Mouse (Mus musculus) MEL (cell line): ENCODE measurements at regions not wholly inside any gene's neighbourhood (a gene's known extent, or its start where the extent isn't known, plus 50 kb on each side); places are given as distances from the start of the nearest gene placed in this dataset.

Source experiments
- DNase-seq: peaks from one replicate; pipeline ENCODE4 v3.0.0; 2011; ENCODE audit warnings: low read depth, low spot score
- H3K27ac ChIP-seq: 2 replicates; pipeline ENCODE4 v1.5.1; 2012; ENCODE audit warnings: low read depth, mild to moderate bottlenecking, control low read depth, low read length, moderate library complexity; ENCODE audit not compliant: control insufficient read depth
- H3K27me3 ChIP-seq, 2 experiments: fragments of 150-350 bp in 1 of 2; sonication (generic) in 1 of 2; 2 replicates each; pipeline ENCODE4 v1.6.1; 2012; ENCODE audit warnings: low read length in 2 of 2, mild to moderate bottlenecking in 2 of 2, improper control_type of control experiment in 1 of 2, moderate library complexity in 1 of 2; ENCODE audit not compliant: insufficient read depth in 2 of 2, control insufficient read depth in 1 of 2
- H3K36me3 ChIP-seq, 2 experiments: 2 replicates each; pipeline ENCODE4 v1.6.1; 2012 to 2014; ENCODE audit warnings: low read length in 2 of 2, improper control_type of control experiment in 1 of 2, inconsistent platforms in 1 of 2, mild to moderate bottlenecking in 1 of 2; ENCODE audit not compliant: insufficient read depth in 2 of 2, control insufficient read depth in 1 of 2
- H3K4me1 ChIP-seq, 2 experiments: fragments of 150-350 bp in 1 of 2; sonication (generic) in 1 of 2; 2 replicates each; pipeline ENCODE4 v1.6.1; 2012; ENCODE audit warnings: low read length in 2 of 2, improper control_type of control experiment in 1 of 2, mild to moderate bottlenecking in 1 of 2; ENCODE audit not compliant: insufficient read depth in 2 of 2, control insufficient read depth in 1 of 2
- H3K4me3 ChIP-seq, 2 experiments: fragments of 150-350 bp in 1 of 2; sonication (generic) in 1 of 2; 2 replicates each; pipeline ENCODE4 v1.5.1; 2012; ENCODE audit warnings: low read depth in 2 of 2, low read length in 2 of 2, mild to moderate bottlenecking in 2 of 2, moderate library complexity in 2 of 2, control low read depth in 1 of 2, improper control_type of control experiment in 1 of 2; ENCODE audit not compliant: control insufficient read depth in 1 of 2, insufficient read depth in 1 of 2
- H3K79me2 ChIP-seq: 2 replicates; pipeline ENCODE4 v1.6.1; 2012; ENCODE audit warnings: mild to moderate bottlenecking, low read length, moderate library complexity; ENCODE audit not compliant: control insufficient read depth, poor library complexity, insufficient read depth
- H3K9ac ChIP-seq: 2 replicates; pipeline ENCODE4 v1.6.1; 2012; ENCODE audit warnings: low read depth, mild to moderate bottlenecking, control low read depth, low read length, moderate library complexity; ENCODE audit not compliant: control insufficient read depth, poor library complexity, severe bottlenecking
- H3K9me3 ChIP-seq: fragments of 150-350 bp; sonication (generic); replicated peaks from 2 replicates; pipeline ENCODE4 v1.6.1; 2012; ENCODE audit warnings: mild to moderate bottlenecking, low read length, improper control_type of control experiment, moderate library complexity; ENCODE audit not compliant: insufficient read depth
- CHD2 ChIP-seq: IDR thresholded peaks from 2 replicates; pipeline ENCODE4 v1.6.1; 2011; ENCODE audit warnings: low read length, improper control_type of control experiment
- CTCF ChIP-seq, 3 experiments: IDR thresholded peaks in 2 of 3; conservative IDR thresholded peaks in 1 of 3; 2 replicates each; pipeline ENCODE4 v1.5.1; 2011 to 2012; ENCODE audit warnings: low read length in 3 of 3, low read depth in 2 of 3, mild to moderate bottlenecking in 2 of 3, improper control_type of control experiment in 1 of 3, inconsistent platforms in 1 of 3, mixed read lengths in 1 of 3, moderate library complexity in 1 of 3; ENCODE audit not compliant: control insufficient read depth in 1 of 3, insufficient read depth in 1 of 3, poor library complexity in 1 of 3, severe bottlenecking in 1 of 3
- E2F4 ChIP-seq: IDR thresholded peaks from 2 replicates; pipeline ENCODE4 v1.6.1; 2011; ENCODE audit warnings: low read depth, low read length, improper control_type of control experiment, borderline replicate concordance
- GABPA ChIP-seq: IDR thresholded peaks from 2 replicates; pipeline ENCODE4 v1.6.1; 2012; ENCODE audit warnings: low read depth, mild to moderate bottlenecking, inconsistent platforms, low read length, improper control_type of control experiment, moderate library complexity
- KAT2A ChIP-seq: conservative IDR thresholded peaks from 2 replicates; pipeline ENCODE4 v1.6.1; 2012; ENCODE audit warnings: low read depth, low read length, improper control_type of control experiment, inconsistent platforms
- MAFK ChIP-seq: IDR thresholded peaks from 2 replicates; pipeline ENCODE4 v1.6.1; 2011; ENCODE audit warnings: low read depth, mild to moderate bottlenecking, low read length, improper control_type of control experiment, borderline replicate concordance
- MAX ChIP-seq: IDR thresholded peaks from 2 replicates; pipeline ENCODE4 v1.6.1; 2011; ENCODE audit warnings: low read length, improper control_type of control experiment
- MAZ ChIP-seq: IDR thresholded peaks from 2 replicates; pipeline ENCODE4 v1.6.1; 2012; ENCODE audit warnings: low read depth, mild to moderate bottlenecking, inconsistent platforms, low read length, improper control_type of control experiment
- MEF2A ChIP-seq: IDR thresholded peaks from 2 replicates; pipeline ENCODE4 v1.6.1; 2014; ENCODE audit warnings: low read depth, mild to moderate bottlenecking, inconsistent platforms, low read length, improper control_type of control experiment; ENCODE audit not compliant: poor library complexity, insufficient replicate concordance, severe bottlenecking; ENCODE audit errors: extremely low read depth
- NELFE ChIP-seq: IDR thresholded peaks from 2 replicates; pipeline ENCODE4 v1.6.1; 2011; ENCODE audit warnings: low read depth, low read length, improper control_type of control experiment
- POLR2A ChIP-seq, 2 experiments: IDR thresholded peaks; 2 replicates each; pipeline ENCODE4 v1.6.1; 2011 to 2012; ENCODE audit warnings: low read length in 2 of 2, mild to moderate bottlenecking in 2 of 2, control low read depth in 1 of 2, improper control_type of control experiment in 1 of 2, low read depth in 1 of 2, moderate library complexity in 1 of 2; ENCODE audit not compliant: control insufficient read depth in 1 of 2, insufficient read depth in 1 of 2, poor library complexity in 1 of 2
- POLR2AphosphoS2 ChIP-seq: IDR thresholded peaks from 2 replicates; pipeline ENCODE4 v1.6.1; 2011; ENCODE audit warnings: low read length, improper control_type of control experiment
- POLR2AphosphoS5 ChIP-seq: IDR thresholded peaks from 2 replicates; pipeline ENCODE4 v1.6.1; 2012; ENCODE audit warnings: low read depth, borderline replicate concordance, mild to moderate bottlenecking, inconsistent platforms, low read length, moderate library complexity, mixed read lengths
- SIN3A ChIP-seq: IDR thresholded peaks from 2 replicates; pipeline ENCODE4 v1.6.1; 2012; ENCODE audit warnings: low read length, improper control_type of control experiment, inconsistent platforms
- SMC3 ChIP-seq: IDR thresholded peaks from 2 replicates; pipeline ENCODE4 v1.6.1; 2011; ENCODE audit warnings: low read depth, low read length, improper control_type of control experiment
- TAL1 ChIP-seq: IDR thresholded peaks from 2 replicates; pipeline ENCODE4 v1.6.1; 2012; ENCODE audit warnings: mild to moderate bottlenecking, inconsistent platforms, low read length, moderate library complexity, mixed read lengths
- TBP ChIP-seq: IDR thresholded peaks from 2 replicates; pipeline ENCODE4 v1.8.0; 2011; ENCODE audit warnings: low read depth, low read length, improper control_type of control experiment
- UBTF ChIP-seq: IDR thresholded peaks from 2 replicates; pipeline ENCODE4 v1.6.1; 2012; ENCODE audit warnings: low read depth, mild to moderate bottlenecking, inconsistent platforms, low read length, improper control_type of control experiment, moderate library complexity, borderline replicate concordance; ENCODE audit not compliant: insufficient read depth
- USF2 ChIP-seq, 2 experiments: IDR thresholded peaks; 2 replicates each; pipeline ENCODE4 v1.6.1; 2011 to 2012; ENCODE audit warnings: improper control_type of control experiment in 2 of 2, low read length in 2 of 2, borderline replicate concordance in 1 of 2, inconsistent platforms in 1 of 2, low read depth in 1 of 2, mild to moderate bottlenecking in 1 of 2; ENCODE audit not compliant: insufficient read depth in 1 of 2
- ZKSCAN1 ChIP-seq: IDR thresholded peaks from 2 replicates; pipeline ENCODE4 v1.6.1; 2012; ENCODE audit warnings: low read depth, mild to moderate bottlenecking, inconsistent platforms, low read length, improper control_type of control experiment, moderate library complexity
- ZNF384 ChIP-seq: IDR thresholded peaks from 2 replicates; pipeline ENCODE4 v1.6.1; 2012; ENCODE audit warnings: low read depth, mild to moderate bottlenecking, inconsistent platforms, low read length, improper control_type of control experiment

DNA sequence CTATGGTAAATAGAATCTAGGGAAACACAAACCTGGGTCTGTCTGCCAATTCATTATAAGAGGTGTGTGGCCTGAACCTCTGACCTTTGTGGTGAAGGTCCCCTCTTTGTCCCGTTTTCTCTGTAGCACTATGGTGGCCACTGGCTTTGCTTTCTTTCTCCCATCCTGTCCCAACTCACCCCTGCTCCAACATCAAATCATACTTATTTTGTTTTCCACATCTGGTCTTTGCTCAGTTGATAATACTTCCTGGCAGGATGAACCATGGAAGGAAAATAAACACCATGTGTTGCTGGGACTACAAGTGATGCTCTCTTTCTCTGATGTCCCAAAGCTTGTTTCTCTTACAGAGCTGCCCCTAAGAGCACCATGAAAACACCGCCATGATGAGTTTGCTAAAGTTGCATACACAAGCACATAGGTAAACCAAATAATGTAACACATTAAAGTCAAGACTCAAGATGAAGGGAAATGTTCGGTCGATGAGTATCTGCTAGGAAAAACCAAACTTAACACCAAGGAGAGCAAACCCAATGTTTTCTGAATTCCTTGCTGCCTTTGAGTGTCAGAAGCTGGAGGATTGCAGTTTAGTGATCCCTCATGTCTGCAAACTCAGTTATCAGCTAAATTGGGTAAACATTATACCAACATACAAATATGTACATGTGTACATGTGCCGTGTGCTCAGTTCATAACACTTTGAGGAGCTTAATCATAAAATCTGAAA, 269.1 kb downstream of the Rfpl4b start:
- TF ChIP-seq USF2 (IDR thresholded peaks at IDR 0.05; ENCODE audit: borderline replicate concordance in 1 of 2, insufficient read depth in 1 of 2, low read depth in 1 of 2, low read length in 2 of 2): no peak
- no peak for TF ChIP-seq TBP
- TF ChIP-seq MAFK: no peak
- TF ChIP-seq KAT2A: no peak
- TF ChIP-seq SMC3: no peak
- TF ChIP-seq MAZ: no peak
- no peak for TF ChIP-seq ZNF384
- TF ChIP-seq GABPA: no peak
- no peak for TF ChIP-seq CHD2
- no peak for TF ChIP-seq UBTF
- Histone ChIP-seq H3K4me1 (no peaks in the 10 kb centered on the region), H3K9me3 (no peaks in the 10 kb centered on the region), H3K79me2 (no peaks in the 10 kb centered on the region), H3K36me3 (no peaks in the 10 kb centered on the region), H3K9ac (no peak overlapping the region), H3K27ac (no peak overlapping the region), H3K27me3 (no peaks in the 10 kb centered on the region), H3K4me3 (no peak overlapping the region)
- DNase-seq: no peak

DNA sequence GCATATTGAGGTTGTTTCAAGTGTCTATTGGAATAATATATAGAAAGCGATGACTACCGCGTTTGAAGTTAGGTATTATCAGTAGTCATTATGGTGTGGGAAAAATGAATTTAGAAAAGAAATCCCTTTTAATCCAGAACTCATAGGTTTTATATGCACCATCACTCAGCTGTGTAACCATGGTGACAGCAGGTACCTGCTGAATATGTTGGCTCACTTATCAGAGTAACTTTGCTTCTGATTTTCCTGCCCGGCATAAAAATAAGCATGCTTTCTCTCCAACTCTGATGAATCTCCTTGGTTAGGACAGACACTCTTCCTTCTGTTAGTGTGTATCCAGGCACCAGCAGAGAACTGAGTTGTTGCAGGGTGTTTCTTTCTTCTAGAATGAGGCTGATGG, 281.5 kb downstream of the Rfpl4b start:
- no peak overlapping the region for H3K27ac ChIP-seq
- DNase-seq: no peak
- H3K36me3 ChIP-seq: no peaks in the 10 kb centered on the region
- H3K27me3 ChIP-seq: no peaks in the 10 kb centered on the region
- no peak overlapping the region for H3K4me3 ChIP-seq
- no peak overlapping the region for H3K9ac ChIP-seq
- TF ChIP-seq TAL1 (no peak), E2F4 (no peak), POLR2A (IDR thresholded peaks at IDR 0.05; ENCODE audit: control insufficient read depth in 1 of 2, insufficient read depth in 1 of 2, low read depth in 1 of 2, low read length in 2 of 2, poor library complexity in 1 of 2) (no peak), CTCF (IDR thresholded peaks at IDR 0.05 in 2 of 3, conservative IDR thresholded peaks at IDR 0.05 in 1 of 3; ENCODE audit: control insufficient read depth in 1 of 3, insufficient read depth in 1 of 3, low read depth in 2 of 3, low read length in 3 of 3, poor library complexity in 1 of 3, severe bottlenecking in 1 of 3) (no peak), MEF2A (no peak), GABPA (no peak), USF2 (IDR thresholded peaks at IDR 0.05; ENCODE audit: borderline replicate concordance in 1 of 2, insufficient read depth in 1 of 2, low read depth in 1 of 2, low read length in 2 of 2) (no peak), POLR2AphosphoS5 (no peak), UBTF (no peak), MAX (no peak), POLR2AphosphoS2 (no peak), NELFE (no peak), SIN3A (no peak), ZKSCAN1 (no peak)
- TF ChIP-seq, all 39 proteins: peak for 0
- no peaks in the 10 kb centered on the region for H3K9me3 ChIP-seq
- H3K79me2 ChIP-seq: no peaks in the 10 kb centered on the region
- no peaks in the 10 kb centered on the region for H3K4me1 ChIP-seq
